Mouse (Mus musculus) embryonic facial prominence, embryonic 14.5 days (tissue): Measurements from ENCODE around the gene Prkd2. TPM values are rescaled to one million over a fixed set of nuclear protein-coding genes. Genes with fewer than 3 reads are reported as not detected.

Experiments used
- ATAC-seq: fragments of 200-750 bp; cut with Nextera tagmentation; 2 replicates; pipeline ENCODE4 v1.8.0; 2017; ENCODE audit warnings: low read depth, moderate number of reproducible peaks, moderate TSS enrichment
- DNase-seq: peaks from one replicate; pipeline ENCODE4 v3.0.0-alpha.2; 2015; ENCODE audit warnings: low spot score
- H3K27ac ChIP-seq: fragments of 300-500 bp; sonication (generic); replicated peaks from 2 replicates; pipeline ENCODE4 v1.5.1; 2014; ENCODE audit warnings: low read depth, mild to moderate bottlenecking, low read length, moderate library complexity
- H3K27me3 ChIP-seq: fragments of 300-500 bp; sonication (generic); replicated peaks from 2 replicates; pipeline ENCODE4 v1.6.1; 2014; ENCODE audit warnings: low read length; ENCODE audit not compliant: control insufficient read depth, insufficient read depth
- H3K36me3 ChIP-seq: fragments of 300-500 bp; sonication (generic); 2 replicates; pipeline ENCODE4 v1.6.1; 2014; ENCODE audit warnings: low read length, mixed read lengths; ENCODE audit not compliant: control insufficient read depth, insufficient read depth
- H3K4me1 ChIP-seq: fragments of 300-500 bp; sonication (generic); 2 replicates; pipeline ENCODE4 v1.6.1; 2014; ENCODE audit warnings: antibody characterized with exemption, low read length; ENCODE audit not compliant: control insufficient read depth, insufficient read depth
- H3K4me2 ChIP-seq: fragments of 300-500 bp; sonication (generic); 2 replicates; pipeline ENCODE4 v1.6.1; 2014; ENCODE audit warnings: low read depth, mild to moderate bottlenecking, low read length, moderate library complexity, mixed read lengths
- H3K4me3 ChIP-seq: fragments of 300-500 bp; sonication (generic); 2 replicates; pipeline ENCODE4 v1.5.1; 2014; ENCODE audit warnings: low read depth, mild to moderate bottlenecking, low read length
- H3K9ac ChIP-seq: fragments of 300-500 bp; sonication (generic); 2 replicates; pipeline ENCODE4 v1.6.1; 2014; ENCODE audit warnings: low read depth, mild to moderate bottlenecking, low read length, moderate library complexity, mixed read lengths
- H3K9me3 ChIP-seq: fragments of 300-500 bp; sonication (generic); 2 replicates; pipeline ENCODE4 v1.6.1; 2016; ENCODE audit warnings: low read length; ENCODE audit not compliant: control insufficient read depth
- WGBS: fragments of 180-500 bp; shearing (Covaris S2); extraction: QIAGEN DNeasy Blood & Tissue Kit; methylation state at CpG from one replicate; pipeline ENCODE4 v1.1.7; 2014; 5-methylcytosine and 5-hydroxymethylcytosine counted together
- polyA plus RNA-seq: library from polyadenylated mRNA; unstranded; fragments of >200 nt; fragmentation: Nextera tagmentation; extraction: Ambion mirVana; gene quantifications from 2 replicates; pipeline ENCODE4 v1.2.1, GENCODE M21; 2014

Gene Prkd2
- polyA plus RNA-seq, 1 experiment from 2014 or later = 16.5 TPM

- Histone ChIP-seq H3K4me1 (peaks cover 15% of the 10 kb centered on the region), H3K36me3 (peaks cover 61% of the 10 kb centered on the region), H3K9ac (no peak overlapping the region), H3K27ac (no peak overlapping the region), H3K27me3 (no peaks in the 10 kb centered on the region), H3K4me2 (no peak overlapping the region), H3K9me3 (no peaks in the 10 kb centered on the region), H3K4me3 (no peak overlapping the region)
- ATAC-seq (no peak), DNase-seq (no peak)
- 92% methylated on average over 32 of the region's 32 CpGs for WGBS
Observed at GRCm38 (mm10) chr7:16915461-16916340, 73.0 kb downstream of the Prkd2 start.

DNA sequence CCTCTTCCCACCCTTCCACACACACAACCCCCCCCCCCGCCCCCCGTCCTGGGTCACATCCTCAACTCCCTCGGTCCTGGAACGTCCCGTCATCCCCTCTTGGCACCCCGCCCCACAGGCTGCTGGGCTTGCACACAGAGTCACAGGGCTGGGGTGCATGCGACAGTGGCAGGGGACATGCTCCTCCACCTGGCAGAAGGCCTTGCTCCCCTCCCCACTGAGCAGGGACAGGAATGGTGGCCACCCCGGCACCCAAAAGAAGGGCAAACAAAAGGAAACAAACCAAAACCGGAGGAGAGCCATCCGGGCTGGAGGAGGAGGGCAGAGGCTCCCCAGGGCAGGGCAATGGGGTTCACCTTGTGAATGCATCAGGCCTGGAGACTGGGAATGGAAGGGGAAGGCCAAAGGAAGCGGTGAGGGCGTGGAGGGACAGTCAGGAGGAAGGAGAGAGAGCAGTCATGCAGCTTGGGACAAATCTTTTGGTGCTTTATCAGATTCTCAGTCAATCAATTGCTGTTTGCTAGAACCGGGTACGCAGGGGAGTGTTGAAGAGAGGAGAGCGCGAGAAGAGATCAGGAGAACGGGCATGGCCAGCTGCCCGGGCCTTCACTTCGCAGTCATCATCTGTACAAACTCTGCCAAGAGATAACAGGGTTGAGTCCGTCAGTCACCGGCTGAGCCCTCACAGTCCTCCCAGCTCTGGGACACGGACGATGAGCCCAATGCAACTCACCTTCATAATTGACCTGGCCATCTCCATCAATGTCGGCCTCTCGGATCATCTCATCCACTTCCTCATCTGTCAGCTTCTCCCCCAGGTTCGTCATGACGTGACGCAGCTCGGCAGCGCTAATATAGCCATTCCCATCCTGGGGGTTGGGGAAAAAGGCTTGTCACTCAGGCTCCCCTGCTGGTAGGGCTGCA lies 73.9 kb downstream of the Prkd2 start:
- H3K9ac ChIP-seq = no peak overlapping the region
- WGBS = 86% methylated on average over 25 of the region's 30 CpGs
- no peak overlapping the region for H3K27ac ChIP-seq
- H3K36me3 ChIP-seq = peaks cover 61% of the 10 kb centered on the region
- peaks cover 24% of the 10 kb centered on the region for H3K4me1 ChIP-seq
- H3K4me3 ChIP-seq = no peak overlapping the region
- no peaks in the 10 kb centered on the region for H3K27me3 ChIP-seq
- H3K4me2 ChIP-seq = no peak overlapping the region
- no peak for ATAC-seq
- no peaks in the 10 kb centered on the region for H3K9me3 ChIP-seq
- DNase-seq = no peak

DNA sequence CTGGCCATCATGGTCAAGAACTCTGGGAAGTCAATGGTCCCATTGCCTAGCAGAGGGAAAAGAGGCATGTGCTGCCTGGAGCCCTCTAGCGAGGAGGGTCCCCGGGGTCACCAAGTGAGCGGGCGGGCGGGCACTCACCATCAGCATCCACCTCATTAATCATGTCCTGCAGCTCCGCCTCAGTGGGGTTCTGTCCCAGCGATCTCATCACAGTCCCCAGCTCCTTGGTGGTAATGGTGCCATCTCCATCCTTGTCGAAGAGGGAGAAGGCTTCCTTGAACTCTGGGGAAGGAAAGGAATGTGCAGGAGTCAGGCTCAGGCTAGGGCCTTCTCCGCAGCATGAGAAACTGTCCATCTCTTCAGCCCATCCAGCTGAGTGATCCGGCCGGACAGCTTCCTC lies 74.7 kb downstream of the Prkd2 start:
- no peaks in the 10 kb centered on the region for H3K9me3 ChIP-seq
- ATAC-seq (no peak), DNase-seq (no peak)
- H3K4me1 ChIP-seq = peaks cover 32% of the 10 kb centered on the region
- 83% methylated on average over 11 of the region's 11 CpGs for WGBS
- no peak overlapping the region for H3K4me2 ChIP-seq
- no peak overlapping the region for H3K4me3 ChIP-seq
- no peak overlapping the region for H3K27ac ChIP-seq
- peaks cover 61% of the 10 kb centered on the region for H3K36me3 ChIP-seq
- H3K9ac ChIP-seq = no peak overlapping the region
- no peaks in the 10 kb centered on the region for H3K27me3 ChIP-seq

DNA sequence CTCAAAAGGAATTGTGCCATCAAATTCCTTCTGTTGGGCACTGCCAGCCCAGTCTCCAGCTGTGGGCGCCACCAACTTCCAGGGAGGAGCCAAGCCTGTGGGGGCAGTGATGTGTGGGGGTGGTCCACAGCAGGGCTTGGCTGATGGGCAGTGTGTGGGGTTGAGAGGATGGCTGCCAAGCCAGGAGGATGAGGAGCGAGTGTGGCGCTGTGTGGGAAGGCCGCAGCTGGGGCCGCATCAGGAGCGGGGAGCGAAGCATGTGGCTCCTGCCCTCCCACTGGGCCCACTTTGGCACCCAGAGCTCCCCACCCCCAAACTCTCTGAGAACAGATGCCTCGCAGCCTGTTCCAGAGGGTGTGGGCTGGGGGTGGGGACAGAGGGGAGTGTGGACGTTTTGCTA lies 75.3 kb downstream of the Prkd2 start:
- 84% methylated on average over 7 of the region's 9 CpGs for WGBS
- H3K4me2 ChIP-seq = no peak overlapping the region
- no peak overlapping the region for H3K4me3 ChIP-seq
- no peak for ATAC-seq
- DNase-seq = no peak
- no peaks in the 10 kb centered on the region for H3K9me3 ChIP-seq
- no peak overlapping the region for H3K9ac ChIP-seq
- H3K27ac ChIP-seq = no peak overlapping the region
- no peaks in the 10 kb centered on the region for H3K27me3 ChIP-seq
- peaks cover 61% of the 10 kb centered on the region for H3K36me3 ChIP-seq
- peaks cover 37% of the 10 kb centered on the region for H3K4me1 ChIP-seq

- no peak for DNase-seq
- H3K9me3 ChIP-seq = no peaks in the 10 kb centered on the region
- peaks cover 61% of the 10 kb centered on the region for H3K36me3 ChIP-seq
- peaks cover 38% of the 10 kb centered on the region for H3K4me1 ChIP-seq
- 70% methylated on average over 3 of the region's 3 CpGs for WGBS
- H3K9ac ChIP-seq = no peak overlapping the region
- H3K27me3 ChIP-seq = no peaks in the 10 kb centered on the region
- no peak overlapping the region for H3K4me2 ChIP-seq
- H3K27ac ChIP-seq = no peak overlapping the region
- ATAC-seq = no peak
- H3K4me3 ChIP-seq = no peak overlapping the region
Observed at GRCm38 (mm10) chr7:16918670-16919069, 76.0 kb downstream of the Prkd2 start.

DNA sequence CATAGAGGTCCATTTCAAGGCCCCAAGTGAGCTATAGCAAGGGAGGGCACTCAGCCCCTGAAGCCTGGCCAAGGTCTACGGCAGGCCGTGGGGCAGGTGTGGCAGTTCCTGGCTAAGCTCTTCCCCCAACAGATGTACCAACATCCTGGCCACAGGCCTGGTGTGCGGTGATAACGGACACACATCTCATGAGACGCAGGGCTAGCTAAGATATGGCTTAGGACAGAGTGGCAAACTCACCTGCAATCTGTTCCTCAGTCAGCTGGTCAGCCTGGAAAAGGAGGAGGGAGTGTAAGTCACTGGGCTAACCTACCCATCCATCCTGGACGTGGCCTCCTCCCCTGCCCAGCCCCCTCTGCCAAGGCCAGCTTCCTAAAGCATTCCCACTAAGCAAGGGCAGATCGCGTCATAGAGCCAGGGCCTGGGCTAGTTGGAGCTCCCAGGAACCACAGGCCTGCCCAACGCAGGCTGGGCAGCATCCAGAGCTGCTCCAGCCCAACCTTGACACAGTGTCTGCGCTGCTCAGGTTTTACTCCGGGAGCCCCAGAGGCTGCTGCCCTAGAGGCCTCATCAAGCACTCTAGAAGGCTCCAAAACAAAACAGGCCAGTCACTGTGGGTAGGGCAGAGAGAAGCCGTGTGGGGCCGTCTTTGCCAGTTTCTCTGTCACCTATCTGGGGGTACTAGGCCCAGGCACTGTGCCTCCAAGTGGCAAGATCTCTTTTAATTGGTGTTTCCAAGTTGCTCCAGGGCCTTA lies 76.9 kb downstream of the Prkd2 start:
- Histone ChIP-seq H3K4me2 (peak overlapping the region; percentile 17), H3K27ac (peak overlapping the region; percentile 39), H3K4me1 (peaks cover 38% of the 10 kb centered on the region), H3K4me3 (peak overlapping the region; percentile 8; the same call in 1 of the 2 replicates), H3K36me3 (peaks cover 56% of the 10 kb centered on the region), H3K27me3 (no peaks in the 10 kb centered on the region), H3K9ac (peak overlapping the region; percentile 45; the same call in 1 of the 2 replicates), H3K9me3 (no peaks in the 10 kb centered on the region)
- ATAC-seq (no peak), DNase-seq (no peak)
- WGBS = 77% methylated on average over 13 of the region's 13 CpGs

Other genes starting within 250 kb of the Prkd2 start
- gene Arhgap35, start 227.9 kb upstream of the Prkd2 start, polyA plus RNA-seq = 22.0 and 23.0 TPM in 2 replicates
- not detected in 2 replicates for gene Ceacam15, start 167.2 kb upstream of the Prkd2 start, polyA plus RNA-seq
- not detected in 2 replicates for gene Ceacam9, start 121.0 kb upstream of the Prkd2 start, polyA plus RNA-seq
- gene Ap2s1, start 104.5 kb upstream of the Prkd2 start, polyA plus RNA-seq = 278 and 286 TPM in 2 replicates
- 26.5 and 27.5 TPM in 2 replicates for gene Slc1a5, start 61.6 kb upstream of the Prkd2 start, polyA plus RNA-seq
- 97.4 and 107 TPM in 2 replicates for gene Strn4, start 27.0 kb upstream of the Prkd2 start, polyA plus RNA-seq
- 28.2 and 28.6 TPM in 2 replicates for gene Fkrp, start 26.2 kb upstream of the Prkd2 start, polyA plus RNA-seq
- gene Dact3, start 32.4 kb downstream of the Prkd2 start, polyA plus RNA-seq = 7.2 and 7.6 TPM in 2 replicates
- gene Gng8, start 48.9 kb downstream of the Prkd2 start, polyA plus RNA-seq = 27.0 and 29.1 TPM in 2 replicates
- gene Ptgir, start 63.6 kb downstream of the Prkd2 start, polyA plus RNA-seq = 1.8 and 1.9 TPM in 2 replicates
- 164 and 189 TPM in 2 replicates for gene Calm3, start 81.2 kb downstream of the Prkd2 start, polyA plus RNA-seq
- 20.9 and 21.9 TPM in 2 replicates for gene Pnmal2, start 101.8 kb downstream of the Prkd2 start, polyA plus RNA-seq
- 2.1 and 2.3 TPM in 2 replicates for gene Pnmal1, start 116.8 kb downstream of the Prkd2 start, polyA plus RNA-seq
- 0.24 and 0.38 TPM in 2 replicates for gene Gm42372, start 140.2 kb downstream of the Prkd2 start, polyA plus RNA-seq
- 24.7 and 26.0 TPM in 2 replicates for gene Ccdc8, start 149.8 kb downstream of the Prkd2 start, polyA plus RNA-seq
- gene Ppp5c, start 185.0 kb downstream of the Prkd2 start, polyA plus RNA-seq = 99.0 and 107 TPM in 2 replicates
- gene Hif3a, start 219.5 kb downstream of the Prkd2 start, polyA plus RNA-seq = 26.1 and 34.8 TPM in 2 replicates
- 0.11 and 0.16 TPM in 2 replicates for gene Psg16, start 231.1 kb downstream of the Prkd2 start, polyA plus RNA-seq